Mouse (Mus musculus) 416B (cell line): ENCODE data around the gene Rpl12.

ENCODE experiments used
- DNase-seq: peaks from one replicate; pipeline ENCODE4 v3.0.0; 2011; ENCODE audit warnings: low read depth

The Rpl12 gene

GRCm38 (mm10) chr2:32981725-32982271 is 20.4 kb downstream of the Rpl12 start, which contains the start of gene Slc2a8:
Gene Slc2a8, minus strand, starts transcription at chr2:32982083.
- DNase-seq: peak; percentile 93

DNA sequence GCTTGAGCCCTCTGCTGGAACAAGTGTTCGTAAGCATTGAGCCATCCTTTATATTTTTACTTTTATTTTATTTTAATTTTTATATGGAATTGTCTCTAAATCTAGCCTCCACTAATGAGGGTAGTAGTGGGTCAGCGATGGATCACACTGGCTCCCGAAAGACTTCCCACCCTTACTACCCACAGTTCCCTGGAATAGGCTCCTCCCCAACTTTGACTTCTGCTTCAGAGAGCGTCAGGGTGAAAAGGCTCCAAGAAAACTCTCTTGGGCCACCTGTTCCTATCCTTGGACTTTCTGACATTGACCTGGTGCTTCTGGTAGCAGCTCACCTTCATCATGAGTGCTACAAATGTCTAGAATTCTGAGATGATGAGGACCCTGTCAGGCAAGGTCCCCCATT is 21.3 kb downstream of the Rpl12 start:
- no peak for DNase-seq

DNA sequence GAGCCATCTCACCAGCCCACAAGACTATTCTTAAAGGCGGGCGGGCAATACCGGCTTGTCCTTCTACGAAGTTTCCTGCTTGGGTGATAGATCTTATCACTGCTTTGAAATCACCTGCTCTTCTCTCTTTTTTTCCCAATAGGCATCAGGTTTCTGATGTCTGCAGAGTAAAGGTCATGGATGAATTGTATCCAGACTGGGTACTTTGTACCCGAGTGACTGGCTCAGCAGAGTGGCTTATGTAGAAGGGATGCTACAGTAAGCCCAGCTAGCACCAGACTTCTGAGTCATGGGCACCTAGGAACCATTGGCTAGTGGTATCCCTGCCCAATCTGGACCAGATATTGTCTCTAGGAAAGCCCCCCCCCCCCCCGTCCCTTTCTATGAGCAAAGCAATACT is 22.3 kb downstream of the Rpl12 start:
- DNase-seq: no peak

GRCm38 (mm10) chr2:32985844-32986243 is 24.5 kb downstream of the Rpl12 start:
- no peak for DNase-seq

DNA sequence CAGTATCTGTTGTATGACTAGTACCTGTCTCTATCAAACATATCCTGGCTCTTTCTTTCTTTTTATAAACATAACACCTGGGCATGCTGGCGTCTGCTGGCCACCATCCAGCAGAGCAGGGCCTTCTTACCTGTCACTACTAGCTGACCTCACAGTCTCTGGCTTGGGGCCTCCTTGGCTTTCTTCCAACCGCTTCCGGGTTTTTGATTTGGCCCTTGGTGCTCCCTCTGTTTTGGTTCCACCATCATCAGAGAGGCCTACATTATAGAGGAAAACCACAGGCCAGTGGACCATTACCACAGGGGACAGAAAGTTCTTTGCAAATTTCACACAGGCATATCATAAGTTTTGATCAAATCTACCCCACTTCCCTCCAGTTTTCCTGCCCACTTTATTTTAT is 28.0 kb downstream of the Rpl12 start:
- DNase-seq: peak; percentile 82

- DNase-seq: peak; percentile 48
Observed at GRCm38 (mm10) chr2:32990167-32990832, 28.9 kb downstream of the Rpl12 start.

DNA sequence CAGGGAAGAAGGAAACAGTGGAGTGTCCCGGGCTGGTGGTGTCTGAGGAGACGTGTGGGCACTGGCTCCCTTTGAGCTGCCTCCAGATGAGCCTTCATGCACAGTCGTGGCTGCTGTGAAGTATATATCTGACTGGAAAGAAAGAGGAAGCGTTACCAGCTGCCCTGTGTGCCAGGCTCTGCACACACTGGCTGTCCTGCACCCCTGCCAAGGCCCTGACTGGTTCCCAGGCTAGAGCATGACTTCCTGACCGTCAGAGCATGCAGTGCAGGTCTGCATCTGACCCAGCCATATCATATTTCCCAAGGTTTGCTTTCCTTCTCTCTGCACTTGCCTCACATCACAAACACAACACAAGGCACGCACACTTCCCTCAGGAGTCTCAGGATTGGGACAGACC is 30.8 kb downstream of the Rpl12 start:
- peak; percentile 70 for DNase-seq

DNA sequence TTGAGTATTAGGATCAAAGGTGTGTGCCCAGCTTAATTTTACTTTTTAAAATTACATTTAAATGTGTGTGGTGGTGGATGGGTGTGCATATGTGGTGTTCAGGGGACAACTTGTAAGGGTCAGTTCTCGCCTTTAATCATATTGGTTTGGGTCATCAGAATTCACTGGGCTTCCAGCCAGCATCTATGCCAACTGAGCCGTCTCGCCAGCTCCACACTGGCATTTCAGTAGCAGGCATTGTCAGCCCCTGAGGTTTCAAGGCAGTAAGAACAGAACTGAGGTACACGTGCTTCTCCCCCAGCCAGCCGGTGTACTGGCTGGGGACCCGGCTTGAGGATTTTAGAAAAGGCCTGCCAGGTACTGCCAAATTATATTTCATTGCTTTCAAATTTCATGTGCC is 35.7 kb downstream of the Rpl12 start:
- no peak for DNase-seq

GRCm38 (mm10) chr2:32997792-32998191 is 36.4 kb downstream of the Rpl12 start:
- DNase-seq: no peak

DNA sequence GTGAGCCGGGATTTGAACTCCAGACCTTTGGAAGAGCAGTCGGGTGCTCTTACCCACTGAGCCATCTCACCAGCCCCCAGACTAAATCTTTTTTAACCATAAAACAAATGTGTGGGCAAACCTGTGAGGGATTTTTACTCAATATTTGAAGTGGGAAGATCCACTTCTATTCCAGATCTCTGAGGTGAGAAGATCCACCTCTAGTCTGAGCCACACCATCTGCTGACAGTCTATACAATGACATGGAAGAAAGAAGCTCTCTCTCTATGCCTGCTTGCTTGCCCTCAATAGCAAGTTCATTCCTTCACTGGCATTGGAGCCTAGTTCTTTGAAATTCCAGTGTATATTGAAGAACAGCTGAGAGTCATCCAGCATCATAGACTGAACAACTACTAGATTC is 38.4 kb downstream of the Rpl12 start:
- DNase-seq: no peak

- DNase-seq: no peak
Observed at GRCm38 (mm10) chr2:33002144-33002543, 40.8 kb downstream of the Rpl12 start.

- no peak for DNase-seq
Observed at GRCm38 (mm10) chr2:33005041-33005440, 43.7 kb downstream of the Rpl12 start.

DNA sequence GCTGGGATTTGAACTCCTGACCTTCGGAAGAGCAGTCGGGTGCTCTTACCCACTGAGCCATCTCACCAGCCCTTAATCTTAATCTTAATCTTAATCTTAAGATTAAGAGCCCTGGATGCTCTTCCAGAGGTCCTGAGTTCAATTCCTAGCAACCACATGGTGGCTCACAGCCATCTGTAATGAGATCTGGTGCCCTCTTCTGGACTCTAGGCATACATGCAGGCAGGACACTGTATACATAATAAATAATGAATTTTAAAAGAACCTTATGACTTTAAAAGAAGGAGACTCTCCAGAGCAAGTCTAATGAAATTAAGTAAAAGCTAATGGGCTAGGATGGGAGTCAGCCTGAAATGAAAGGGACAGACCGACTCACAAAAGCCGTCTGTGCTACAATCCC is 47.7 kb downstream of the Rpl12 start:
- peak; percentile 41 for DNase-seq

DNA sequence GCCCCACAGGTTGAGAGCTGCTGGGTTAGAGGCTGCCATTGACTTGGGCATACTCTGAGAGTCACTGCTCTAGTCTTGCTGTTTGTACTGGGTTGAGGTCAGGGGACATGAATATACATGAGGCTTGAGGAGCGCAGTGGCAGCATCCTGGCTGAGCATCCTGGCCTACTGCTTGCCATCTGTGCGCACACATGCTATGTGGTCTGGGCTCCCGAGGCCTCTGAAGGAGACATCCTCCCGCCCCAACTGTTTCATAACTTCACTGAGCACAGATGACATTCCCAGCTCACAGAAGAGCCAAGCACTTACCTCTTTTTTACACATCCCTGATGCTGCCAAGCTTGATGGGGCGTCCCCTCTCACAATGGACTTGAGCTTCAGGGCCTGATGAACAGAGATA is 53.5 kb downstream of the Rpl12 start:
- DNase-seq: no peak
